Mouse (Mus musculus): ENCODE measurements around the gene Gm45808. TPM values are rescaled to one million over a fixed set of nuclear protein-coding genes. Genes with fewer than 3 reads are reported as not detected.

Gm45808 gene
- not detected in 2 replicates for polyA plus RNA-seq (2021; fragmentation: Nextera tagmentation)
- long read RNA-seq, experiment 1, result 0 reads
- long read RNA-seq, experiment 2, result 0 reads

DNA sequence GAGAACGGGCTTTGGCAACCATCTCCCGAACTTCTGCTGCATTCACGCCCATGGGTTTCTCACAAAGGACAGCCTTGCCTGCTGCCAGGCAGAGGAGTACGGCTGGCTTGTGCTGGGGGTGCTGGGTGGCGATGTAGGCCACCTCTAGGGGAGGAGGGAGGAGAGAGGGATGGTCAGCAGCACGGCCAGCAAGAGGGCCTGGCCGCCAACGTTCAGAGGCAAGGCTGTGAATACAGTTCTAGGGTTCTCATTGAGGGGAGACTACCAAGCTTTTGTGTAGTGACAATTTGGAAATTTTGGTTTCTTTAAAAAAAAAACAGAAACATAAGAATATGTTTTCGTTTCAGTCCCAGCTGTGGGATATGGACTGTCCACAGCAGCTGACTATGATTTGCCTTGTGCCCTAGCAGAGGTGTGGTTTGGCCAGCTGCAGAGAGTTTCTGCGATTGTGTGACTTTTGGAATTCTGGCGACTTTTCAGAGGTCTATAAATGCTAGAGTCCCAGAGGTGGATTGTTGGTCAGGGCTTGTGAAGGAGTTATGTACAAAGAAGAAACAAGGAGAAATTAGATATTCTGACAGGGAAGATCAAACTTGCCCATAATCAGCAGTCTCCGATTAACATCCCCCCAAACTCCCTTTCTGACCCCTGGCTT is at the start of gene Gm45808:
Gene Gm45808 (minus strand): TSS at position 51 of the 655 bp plus-strand sequence.

DNA sequence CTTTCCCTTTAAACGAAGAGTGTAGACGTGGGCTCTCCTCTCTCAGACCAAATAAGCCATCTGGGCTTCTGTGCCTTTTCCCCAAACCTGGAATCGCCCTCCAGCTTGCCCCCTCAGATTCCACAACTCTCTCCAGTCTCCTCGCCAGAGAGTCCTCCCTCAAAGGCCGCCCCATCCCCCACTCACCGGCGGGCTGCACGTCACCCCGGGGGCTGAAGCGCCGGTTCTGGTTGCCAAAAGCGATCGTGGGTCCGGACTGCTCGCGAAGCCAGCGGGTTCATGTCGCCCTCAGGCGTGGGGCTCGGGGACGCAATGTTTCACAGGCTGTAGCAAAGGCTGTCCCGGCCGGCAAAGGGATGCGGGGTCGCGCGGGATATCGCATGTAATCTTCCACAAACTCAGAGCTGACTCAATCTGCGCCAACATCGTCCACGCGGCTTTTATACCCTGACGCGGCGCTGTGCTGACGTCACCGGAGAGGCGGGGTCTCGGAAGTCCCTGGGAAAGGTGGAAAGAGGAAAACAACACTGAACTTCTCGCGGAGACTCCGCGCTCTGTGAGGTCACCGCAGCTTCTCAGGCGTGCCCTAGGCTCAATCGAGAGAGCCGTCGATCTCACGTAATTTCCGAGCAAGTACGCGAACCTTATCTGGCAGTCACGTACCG is 39.3 kb upstream of the Gm45808 start, which contains the start of the genes Ppp1r15a and Plekha4:
Gene Ppp1r15a (minus strand): TSS at position 460 of the 665 bp plus-strand sequence.
Gene Plekha4 (plus strand): TSS at position 522 of the 665 bp plus-strand sequence.

DNA sequence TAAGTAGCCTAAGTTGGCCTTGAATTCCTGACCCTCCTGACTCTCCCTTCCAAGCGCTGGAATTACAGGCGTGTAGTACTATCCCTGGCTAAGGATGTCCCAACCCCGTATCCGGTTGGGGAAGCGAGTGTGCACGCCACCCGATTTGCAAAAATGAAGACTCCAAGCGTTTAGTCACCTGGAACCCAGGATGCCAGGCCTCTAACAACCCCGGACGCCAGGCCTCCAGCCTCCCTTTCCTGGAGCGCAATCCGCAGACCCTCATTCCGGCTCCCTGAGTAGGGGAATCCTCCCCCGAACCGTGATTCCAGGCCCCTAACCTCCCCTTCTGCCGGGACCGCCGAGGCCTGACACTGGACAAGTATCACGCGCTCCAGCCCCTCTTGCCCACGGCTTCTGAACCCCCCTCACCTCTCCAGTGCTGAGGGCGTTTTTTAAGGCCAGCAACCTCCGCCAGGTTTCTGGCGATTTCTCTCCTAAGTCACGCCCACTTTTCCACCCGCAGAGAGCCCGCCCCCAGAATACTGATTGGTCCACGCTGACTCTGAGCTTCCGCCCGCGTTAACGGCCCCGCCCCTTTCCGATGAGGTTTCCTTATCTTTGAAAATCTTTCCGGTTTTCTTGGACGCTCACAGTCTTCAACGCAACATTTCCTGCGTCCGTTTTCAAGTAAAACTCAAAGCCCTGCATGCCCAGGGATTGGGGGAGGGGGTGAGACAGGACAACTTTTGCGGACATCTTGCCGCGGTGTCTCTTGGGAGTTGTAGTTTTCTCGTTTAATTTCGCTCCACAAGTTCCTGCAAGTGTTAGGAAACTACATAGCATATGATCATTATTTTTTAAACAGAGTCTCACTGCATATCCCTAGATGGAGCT is 23.5 kb upstream of the Gm45808 start, which contains the start of gene Nucb1:
Gene Nucb1 (minus strand): TSS at position 495 of the 876 bp plus-strand sequence.

DNA sequence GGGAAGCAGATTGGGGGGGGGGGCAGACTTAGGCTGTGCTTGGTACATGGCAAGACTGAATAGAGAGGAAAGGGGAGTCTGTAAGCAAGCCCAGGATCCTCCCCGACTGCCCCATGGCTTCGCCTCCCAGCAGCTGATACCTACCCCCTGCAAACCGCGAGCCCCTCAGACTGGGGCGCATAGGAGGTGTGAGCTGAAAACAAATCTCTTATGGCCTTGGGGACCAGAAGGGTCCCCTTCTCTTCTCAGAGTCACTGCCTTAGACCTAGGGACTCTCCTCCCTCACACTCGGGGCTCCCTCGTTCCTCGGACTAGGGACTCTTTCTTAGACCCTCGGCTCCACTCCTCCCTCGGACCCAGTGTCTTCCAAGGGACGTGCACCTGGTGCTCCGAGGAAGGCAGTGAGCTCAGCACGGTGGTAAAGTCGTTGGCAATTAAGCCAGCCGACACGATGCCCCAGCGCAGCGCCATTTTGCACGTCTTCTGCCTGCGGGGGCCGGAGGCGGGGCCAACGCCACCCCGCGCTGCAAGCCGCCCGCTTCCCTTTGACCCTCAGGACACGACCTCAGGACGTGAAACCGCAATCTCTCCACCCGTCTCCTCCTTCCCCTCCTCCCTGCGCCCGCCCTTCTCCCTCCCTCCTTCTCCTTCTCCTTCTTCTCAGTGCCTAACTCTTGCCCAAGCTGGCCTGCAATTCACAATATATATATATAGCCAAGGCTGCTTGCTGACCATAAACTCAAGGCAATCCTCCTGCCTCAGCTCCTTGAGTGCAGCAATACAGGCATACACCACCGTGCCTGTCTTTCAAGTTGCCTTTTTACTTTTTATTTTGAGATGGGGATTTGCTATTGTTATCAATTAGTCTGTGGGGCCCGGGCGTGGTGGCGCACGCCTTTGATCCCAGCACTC is 1.9 kb upstream of the Gm45808 start, which contains the start of gene Dhdh:
Gene Dhdh (minus strand): TSS at position 513 of the 912 bp plus-strand sequence.

DNA sequence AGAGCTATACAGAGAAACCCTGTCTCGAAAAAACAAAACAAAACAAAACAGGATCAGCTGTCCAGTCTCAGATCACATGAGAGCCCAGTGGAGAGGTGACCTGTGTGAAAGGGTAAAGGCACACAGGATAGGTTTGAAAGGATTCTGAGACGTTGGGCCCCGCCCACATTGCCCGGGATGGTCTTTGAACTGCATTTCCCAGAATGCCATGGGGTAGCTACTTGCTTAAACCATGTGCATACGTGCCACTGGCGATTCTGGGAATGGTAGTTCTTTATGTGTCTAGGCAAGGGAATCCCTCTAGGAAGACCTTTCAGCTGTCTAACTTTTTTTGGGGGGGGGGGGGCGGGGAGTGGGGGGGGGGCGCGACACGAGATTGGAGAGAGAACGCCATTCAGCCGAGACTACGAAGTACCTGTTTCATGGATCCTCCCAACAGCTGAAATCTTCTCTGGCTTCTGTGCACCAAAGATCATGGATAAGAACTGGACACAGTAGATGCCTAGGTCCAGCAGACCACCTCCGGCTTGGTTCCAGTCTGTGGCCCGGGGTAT is 5.2 kb downstream of the Gm45808 start, which contains the start of gene Tulp2:
Gene Tulp2 (plus strand): TSS at position 504 of the 554 bp plus-strand sequence.

DNA sequence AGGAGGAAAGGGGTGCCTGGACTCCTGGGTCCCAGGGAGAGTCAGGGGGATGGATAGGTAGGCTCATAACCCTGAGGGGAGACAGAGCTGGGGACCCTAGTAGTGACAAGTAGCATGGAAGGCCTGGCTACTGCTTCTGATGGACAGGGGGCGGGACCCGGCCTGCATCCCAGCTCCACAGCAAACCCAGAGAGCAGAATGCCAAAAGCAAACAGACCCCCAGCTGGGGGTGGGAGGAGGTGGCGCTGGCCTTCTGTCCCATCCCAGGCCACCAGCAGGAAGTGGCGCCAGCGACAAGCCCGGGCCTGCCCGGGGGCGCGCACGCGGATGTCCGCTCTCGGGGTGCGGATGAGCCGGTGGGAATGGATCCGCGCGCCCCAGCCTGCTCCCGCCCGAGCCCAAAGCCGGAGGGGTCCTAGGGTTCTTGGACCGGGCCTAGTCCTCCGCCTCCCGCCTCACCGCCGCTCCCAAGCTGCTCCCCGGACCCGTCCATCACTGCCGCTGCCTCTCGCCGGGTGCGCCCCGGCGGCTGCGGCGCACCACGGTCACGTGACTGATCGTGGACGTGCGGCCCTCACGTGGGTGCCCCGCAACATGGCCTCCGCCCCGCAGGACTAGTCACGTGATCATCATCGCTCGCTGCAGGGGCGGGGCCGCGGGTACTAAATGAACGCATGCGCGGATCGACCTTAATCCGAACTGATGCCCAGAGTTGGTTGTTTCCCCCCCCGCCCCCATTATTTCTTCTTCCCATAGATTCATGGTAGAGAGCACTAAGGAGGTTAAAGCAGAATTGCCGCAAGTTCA is 20.1 kb downstream of the Gm45808 start, which contains the start of gene Bax:
Gene Bax (minus strand): TSS at position 616 of the 807 bp plus-strand sequence.

DNA sequence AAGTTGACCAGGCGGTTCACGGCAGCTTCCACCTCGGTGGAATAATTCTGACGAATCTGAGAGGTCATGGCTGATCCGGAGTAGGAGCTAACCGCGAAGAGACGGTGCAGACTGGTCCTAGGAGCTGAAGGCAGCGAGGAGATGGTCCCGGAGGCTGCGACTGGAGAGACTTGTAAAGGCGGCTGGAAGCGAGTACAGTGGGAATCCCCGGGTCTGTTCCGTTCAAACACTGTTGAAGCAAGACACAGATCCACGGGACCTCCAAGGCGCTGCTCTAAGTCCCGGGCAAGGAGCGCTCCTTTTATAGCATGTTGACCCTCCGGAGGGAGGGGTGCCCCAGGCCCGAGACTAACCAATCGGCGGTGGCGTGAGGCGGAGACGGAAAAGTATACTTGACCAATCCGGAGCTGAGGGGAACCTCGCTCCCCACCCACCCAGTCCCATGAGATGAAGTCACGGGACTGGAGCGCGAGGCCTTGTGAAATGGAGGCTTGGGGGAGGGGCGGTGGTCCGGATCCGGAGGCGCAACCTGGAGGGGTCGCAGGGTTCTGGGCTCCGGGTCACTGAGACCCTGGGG is 27.0 kb downstream of the Gm45808 start, which contains the start of gene Ftl1:
Gene Ftl1 (minus strand): TSS at position 321 of the 577 bp plus-strand sequence.

DNA sequence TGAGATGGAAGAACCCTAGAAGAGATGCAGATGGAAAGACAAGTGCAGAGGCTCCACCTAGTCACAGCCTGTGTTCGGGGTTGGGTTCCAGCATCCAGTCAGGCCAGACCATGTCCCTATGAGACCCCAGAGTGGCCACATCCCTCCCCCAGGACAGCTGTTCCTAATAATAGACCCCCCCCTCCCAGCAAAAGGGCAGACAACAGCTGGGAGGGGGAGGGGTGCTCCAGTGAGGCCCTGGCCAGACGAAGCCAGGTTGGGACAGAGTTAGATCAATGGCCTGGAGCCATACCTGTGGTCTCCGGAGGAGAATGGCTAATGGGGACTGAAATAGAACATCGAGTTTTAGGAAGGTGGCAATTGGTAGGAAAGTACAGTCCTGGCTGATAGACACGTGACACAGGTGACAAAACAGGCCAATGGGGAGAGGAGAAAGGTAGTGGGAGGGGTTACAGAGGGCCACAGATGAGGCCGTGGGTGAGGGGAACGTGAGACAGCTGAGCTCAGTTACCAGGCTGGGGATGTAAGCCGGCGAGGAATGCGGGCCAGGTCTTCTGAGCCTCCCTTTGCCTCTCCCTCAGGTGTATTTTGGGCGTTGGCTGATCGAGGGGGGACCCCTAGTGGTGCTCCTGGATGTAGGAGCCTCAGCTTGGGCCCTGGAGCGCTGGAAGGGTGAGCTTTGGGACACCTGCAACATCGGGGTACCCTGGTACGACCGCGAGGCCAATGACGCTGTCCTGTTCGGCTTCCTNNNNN is 48.9 kb downstream of the Gm45808 start, which contains the start of gene Ruvbl2:
Gene Ruvbl2 (minus strand): TSS at position 576 of the 756 bp plus-strand sequence.

DNA sequence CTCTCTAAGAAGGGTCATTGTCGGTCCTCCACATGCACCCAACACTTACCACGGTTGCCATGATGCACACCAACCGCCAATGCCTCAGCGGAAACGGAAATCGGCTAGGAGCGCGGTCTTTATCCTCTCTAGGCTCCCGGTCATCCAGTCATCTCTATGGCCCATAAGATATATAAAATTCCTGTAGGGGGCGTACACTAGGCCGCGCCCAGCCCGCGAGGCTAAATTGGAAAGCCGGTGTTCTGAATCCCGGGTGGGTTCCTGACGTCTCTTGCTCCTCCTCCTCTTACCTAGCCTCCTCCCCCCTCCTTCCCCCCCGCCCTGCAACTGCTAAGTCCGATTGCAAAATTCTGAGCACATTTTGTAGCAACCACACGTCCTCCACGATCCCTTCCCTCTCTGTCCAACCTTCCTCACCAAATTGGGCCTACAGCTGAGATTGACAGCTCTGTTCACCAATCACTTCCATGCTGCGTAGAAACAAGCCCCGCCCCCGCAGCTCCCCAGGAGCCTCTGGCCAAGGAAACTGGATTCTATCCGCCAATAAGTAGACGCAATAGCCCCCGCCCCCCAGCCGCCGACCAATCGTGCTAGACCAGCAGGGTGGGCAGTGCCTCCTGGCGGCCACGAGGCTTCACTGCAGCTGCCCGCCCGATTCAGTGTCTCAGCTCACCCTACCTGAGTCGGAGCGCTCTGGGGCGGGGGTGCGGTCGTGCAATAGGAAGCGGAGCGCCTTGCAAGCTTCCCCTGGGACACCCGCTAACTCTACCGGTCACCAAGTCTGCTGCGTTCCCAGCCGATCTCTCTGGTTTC is 52.2 kb downstream of the Gm45808 start, which contains the start of gene Gys1:
Gene Gys1 (plus strand): TSS at position 642 of the 813 bp plus-strand sequence.

DNA sequence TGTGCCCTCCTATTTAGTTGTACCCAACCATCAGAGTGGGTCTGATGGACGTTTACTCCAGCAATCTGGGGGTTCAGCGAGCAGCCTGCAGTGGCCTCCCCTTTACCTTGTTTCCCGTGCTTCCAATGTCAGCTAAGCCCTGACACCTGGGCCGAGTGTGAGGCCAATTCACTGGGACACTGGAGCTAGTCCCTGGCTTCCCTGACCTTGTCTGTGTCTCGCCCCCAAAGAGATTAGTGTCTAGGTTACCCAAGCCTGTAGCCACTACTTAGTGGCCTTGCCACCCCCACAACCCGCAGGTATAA is 66.0 kb downstream of the Gm45808 start, which contains the start of gene Lhb:
Gene Lhb (plus strand): TSS at position 206 of the 305 bp plus-strand sequence.

Other genes with a start within 250 kb of the Gm45808 start
- 9.9 and 10.6 TPM in 2 replicates for gene Cd37, start 247.7 kb downstream of the Gm45808 start, polyA plus RNA-seq (2021; fragmentation: Nextera tagmentation)
- 1.1 and 1.6 TPM in 2 replicates for gene Slc6a16, start 245.7 kb downstream of the Gm45808 start, polyA plus RNA-seq (2021; fragmentation: Nextera tagmentation)
- gene Slc6a21, start 209.3 kb downstream of the Gm45808 start, polyA plus RNA-seq (2021; fragmentation: Nextera tagmentation), result not detected in 2 replicates
- 9.2 and 15.2 TPM in 2 replicates for gene Trpm4, start 153.0 kb downstream of the Gm45808 start, polyA plus RNA-seq (2021; fragmentation: Nextera tagmentation)
- gene Hrc, start 151.5 kb downstream of the Gm45808 start, polyA plus RNA-seq (2021; fragmentation: Nextera tagmentation), result 0.05 and 0.11 TPM in 2 replicates
- gene Ppfia3, start 119.8 kb downstream of the Gm45808 start, polyA plus RNA-seq (2021; fragmentation: Nextera tagmentation), result 11.0 and 32.9 TPM in 2 replicates
- gene Lin7b, start 116.2 kb downstream of the Gm45808 start, polyA plus RNA-seq (2021; fragmentation: Nextera tagmentation), result 270 and 272 TPM in 2 replicates
- gene Snrnp70, start 91.1 kb downstream of the Gm45808 start, polyA plus RNA-seq (2021; fragmentation: Nextera tagmentation), result 34.4 and 37.7 TPM in 2 replicates
- gene Kcna7, start 81.2 kb downstream of the Gm45808 start, polyA plus RNA-seq (2021; fragmentation: Nextera tagmentation), result not detected in 2 replicates
- gene Ntf5, start 73.1 kb downstream of the Gm45808 start, polyA plus RNA-seq (2021; fragmentation: Nextera tagmentation), result 0.10 TPM in 1 of 2 replicates, not detected in the other
- 0.19 TPM in 1 of 2 replicates, not detected in the other for gene Lhb, start 66.0 kb downstream of the Gm45808 start, polyA plus RNA-seq (2021; fragmentation: Nextera tagmentation)
- gene Gys1, start 52.0 kb downstream of the Gm45808 start, polyA plus RNA-seq (2021; fragmentation: Nextera tagmentation), result 8.9 and 9.1 TPM in 2 replicates
- 34.4 and 45.9 TPM in 2 replicates for gene Ruvbl2, start 48.7 kb downstream of the Gm45808 start, polyA plus RNA-seq (2021; fragmentation: Nextera tagmentation)
- 1,322 and 1,591 TPM in 2 replicates for gene Ftl1, start 26.9 kb downstream of the Gm45808 start, polyA plus RNA-seq (2021; fragmentation: Nextera tagmentation)
- gene Bax, start 19.9 kb downstream of the Gm45808 start, polyA plus RNA-seq (2021; fragmentation: Nextera tagmentation), result 94.9 and 121 TPM in 2 replicates
- gene Tulp2, start 4.9 kb downstream of the Gm45808 start, polyA plus RNA-seq (2021; fragmentation: Nextera tagmentation), result 0.08 and 0.17 TPM in 2 replicates
- 3.8 TPM in 2 replicates for gene Dhdh, start 2.0 kb upstream of the Gm45808 start, polyA plus RNA-seq (2021; fragmentation: Nextera tagmentation)
- 48.4 and 64.7 TPM in 2 replicates for gene Nucb1, start 23.6 kb upstream of the Gm45808 start, polyA plus RNA-seq (2021; fragmentation: Nextera tagmentation)
- gene Ppp1r15a, start 39.5 kb upstream of the Gm45808 start, polyA plus RNA-seq (2021; fragmentation: Nextera tagmentation), result 18.3 and 18.8 TPM in 2 replicates
- gene Plekha4, start 39.5 kb upstream of the Gm45808 start, polyA plus RNA-seq (2021; fragmentation: Nextera tagmentation), result 3.8 and 7.2 TPM in 2 replicates
- gene Hsd17b14, start 68.1 kb upstream of the Gm45808 start, polyA plus RNA-seq (2021; fragmentation: Nextera tagmentation), result 0.36 and 0.38 TPM in 2 replicates
- gene Bcat2, start 83.3 kb upstream of the Gm45808 start, polyA plus RNA-seq (2021; fragmentation: Nextera tagmentation), result 6.9 and 8.4 TPM in 2 replicates
- gene Fgf21, start 128.7 kb upstream of the Gm45808 start, polyA plus RNA-seq (2021; fragmentation: Nextera tagmentation), result 0.22 and 0.24 TPM in 2 replicates
- 0.06 and 0.07 TPM in 2 replicates for gene Fut1, start 130.5 kb upstream of the Gm45808 start, polyA plus RNA-seq (2021; fragmentation: Nextera tagmentation)
- not detected in 2 replicates for gene Izumo1, start 135.0 kb upstream of the Gm45808 start, polyA plus RNA-seq (2021; fragmentation: Nextera tagmentation)
- 1.8 and 2.5 TPM in 2 replicates for gene Rasip1, start 140.7 kb upstream of the Gm45808 start, polyA plus RNA-seq (2021; fragmentation: Nextera tagmentation)
- 0.89 and 2.4 TPM in 2 replicates for gene Mamstr, start 153.2 kb upstream of the Gm45808 start, polyA plus RNA-seq (2021; fragmentation: Nextera tagmentation)
- gene Fut2, start 179.6 kb upstream of the Gm45808 start, polyA plus RNA-seq (2021; fragmentation: Nextera tagmentation), result 0.06 and 0.09 TPM in 2 replicates
- 6.5 and 9.8 TPM in 2 replicates for gene Ntn5, start 197.2 kb upstream of the Gm45808 start, polyA plus RNA-seq (2021; fragmentation: Nextera tagmentation)
- 0.26 and 0.38 TPM in 2 replicates for gene Sec1, start 207.6 kb upstream of the Gm45808 start, polyA plus RNA-seq (2021; fragmentation: Nextera tagmentation)
- 74.9 and 93.1 TPM in 2 replicates for gene Car11, start 213.0 kb upstream of the Gm45808 start, polyA plus RNA-seq (2021; fragmentation: Nextera tagmentation)
- gene Dbp, start 218.3 kb upstream of the Gm45808 start, polyA plus RNA-seq (2021; fragmentation: Nextera tagmentation), result 30.2 and 130 TPM in 2 replicates
- gene Rpl18, start 228.6 kb upstream of the Gm45808 start, polyA plus RNA-seq (2021; fragmentation: Nextera tagmentation), result 335 and 337 TPM in 2 replicates
- gene Sphk2, start 231.2 kb upstream of the Gm45808 start, polyA plus RNA-seq (2021; fragmentation: Nextera tagmentation), result 4.9 and 10.6 TPM in 2 replicates
- 0.08 and 0.22 TPM in 2 replicates for gene Fam83e, start 234.4 kb upstream of the Gm45808 start, polyA plus RNA-seq (2021; fragmentation: Nextera tagmentation)
- not detected in 2 replicates for gene Spaca4, start 239.0 kb upstream of the Gm45808 start, polyA plus RNA-seq (2021; fragmentation: Nextera tagmentation)

All from left cerebral cortex, adult 6 months (tissue).